Mouse (Mus musculus) heart, postnatal 0 days (tissue): Measurements from ENCODE around the gene Dip2a.

ENCODE experiments used
- CTCF ChIP-seq: IDR thresholded peaks from 2 replicates; pipeline ENCODE4 v1.5.1; 2016; ENCODE audit warnings: antibody characterized with exemption, control low read depth, low read depth
- EP300 ChIP-seq: IDR thresholded peaks from 2 replicates; pipeline ENCODE4 v1.6.1; 2016; ENCODE audit warnings: antibody characterized with exemption, low read depth

DNA sequence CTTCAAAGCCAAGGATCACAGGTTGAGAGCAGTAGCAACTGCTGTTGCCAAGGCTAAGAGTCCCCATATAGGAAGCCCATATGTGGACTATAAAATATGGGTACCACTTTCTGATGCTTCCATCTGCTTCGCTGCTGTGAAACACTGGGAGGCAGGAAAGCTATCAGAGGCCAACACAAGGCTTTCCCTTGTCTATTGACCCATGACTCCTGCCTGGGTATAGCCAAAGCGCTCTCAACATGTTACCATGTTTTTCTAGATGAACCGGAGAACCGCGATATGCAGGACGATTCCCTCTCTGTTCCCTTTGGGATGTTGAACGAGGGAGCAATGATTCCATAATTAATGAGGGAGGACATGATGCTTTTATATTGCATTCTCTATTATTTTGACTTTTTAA is 134.3 kb downstream of the Dip2a start:
- TF ChIP-seq CTCF, result no peak
- no peak for TF ChIP-seq EP300
